In genomic region chr3:97900516-97901490, GRCm38 (mm10) we compare ENCODE assay signal across 7 mouse cellular contexts. TPM values are rescaled to one million over a fixed set of nuclear protein-coding genes. Genes with fewer than 3 reads are reported as not detected.
DNase-seq lines count a peak whose midpoint lies in the region; ATAC-seq lines count a peak whose summit lies in the region.

Sec22b (plus strand) TSS chr3:97901190.

- no peaks in the 10 kb centered on the region for H3K36me3 ChIP-seq in embryonic facial prominence, embryonic 11.5 days (replicated peaks; ENCODE audit: control insufficient read depth, insufficient read depth, low read depth, low read length)
- no peaks in the 10 kb centered on the region for H3K36me3 ChIP-seq in limb, embryonic 10.5 days
- no peaks in the 10 kb centered on the region for H3K36me3 ChIP-seq in midbrain, embryonic 13.5 days

- DNase-seq in adrenal gland, postnatal 14 days: peak; percentile 91
- peak; percentile 92 for DNase-seq in embryonic facial prominence, embryonic 11.5 days (ENCODE audit: low spot score)
- peak; percentile 85 for DNase-seq in kidney, adult 11 months
- DNase-seq in limb, embryonic 10.5 days (ENCODE audit: low spot score): peak; percentile 89
- peak; percentile 75 for DNase-seq in spleen, adult 12 weeks (ENCODE audit: low spot score)

- 0 out of 2 replicates have a peak, but pooled peaks cover 2% of the 10 kb centered on the region for H3K4me1 ChIP-seq in embryonic facial prominence, embryonic 11.5 days (ENCODE audit: control insufficient read depth, insufficient read depth, low read length)
- H3K4me1 ChIP-seq in limb, embryonic 10.5 days: peaks cover 16% of the 10 kb centered on the region
- peaks cover 28% of the 10 kb centered on the region for H3K4me1 ChIP-seq in midbrain, embryonic 13.5 days (replicated peaks)

- H3K27ac ChIP-seq in embryonic facial prominence, embryonic 11.5 days (replicated peaks; ENCODE audit: low read depth, low read length): no peak within 1 kb of the TSS
- H3K27ac ChIP-seq in limb, embryonic 10.5 days: peak within 1 kb of the TSS; percentile 88
- H3K27ac ChIP-seq in midbrain, embryonic 13.5 days: peak within 1 kb of the TSS; percentile 37; the same call in 1 of the 2 replicates

- 4% methylated on average over 41 of the region's 41 CpGs for WGBS in embryonic facial prominence, embryonic 11.5 days
- WGBS in limb, embryonic 10.5 days: 3% methylated on average over 41 of the region's 41 CpGs
- 7% methylated on average over 41 of the region's 41 CpGs for WGBS in midbrain, embryonic 13.5 days

- no peaks in the 10 kb centered on the region for H3K9me3 ChIP-seq in embryonic facial prominence, embryonic 11.5 days (replicated peaks; ENCODE audit: control insufficient read depth, low read length)
- no peaks in the 10 kb centered on the region for H3K9me3 ChIP-seq in limb, embryonic 10.5 days (replicated peaks)
- no peaks in the 10 kb centered on the region for H3K9me3 ChIP-seq in midbrain, embryonic 13.5 days

- peak; percentile 82 for ATAC-seq in embryonic facial prominence, embryonic 11.5 days (replicated peaks; ENCODE audit: insufficient number of reproducible peaks, low FRiP score, low TSS enrichment, low read depth)
- peak; percentile 97 for ATAC-seq in granulocyte monocyte progenitor cell, adult 5-6 weeks (replicated peaks; ENCODE audit: poor library complexity, severe bottlenecking)
- peak; percentile 88 for ATAC-seq in midbrain, embryonic 13.5 days

- no peaks in the 10 kb centered on the region for H3K27me3 ChIP-seq in embryonic facial prominence, embryonic 11.5 days (ENCODE audit: control insufficient read depth, insufficient read depth, low read length)
- H3K27me3 ChIP-seq in limb, embryonic 10.5 days (ENCODE audit: low read depth, poor library complexity, severe bottlenecking): no peaks in the 10 kb centered on the region
- no peaks in the 10 kb centered on the region for H3K27me3 ChIP-seq in midbrain, embryonic 13.5 days

- peak within 1 kb of the TSS; percentile 85 for H3K4me3 ChIP-seq in embryonic facial prominence, embryonic 11.5 days (ENCODE audit: low read depth, low read length)
- H3K4me3 ChIP-seq in limb, embryonic 10.5 days: peak within 1 kb of the TSS; percentile 94
- peak within 1 kb of the TSS; percentile 89 for H3K4me3 ChIP-seq in midbrain, embryonic 13.5 days (replicated peaks)

- peak within 1 kb of the TSS; percentile 85 for H3K9ac ChIP-seq in embryonic facial prominence, embryonic 11.5 days (replicated peaks; ENCODE audit: low read length)
- H3K9ac ChIP-seq in midbrain, embryonic 13.5 days (replicated peaks): peak within 1 kb of the TSS; percentile 93

- peak within 1 kb of the TSS; percentile 44 for H3K4me2 ChIP-seq in embryonic facial prominence, embryonic 11.5 days (ENCODE audit: low read depth, low read length)
- peak within 1 kb of the TSS; percentile 80 for H3K4me2 ChIP-seq in midbrain, embryonic 13.5 days (replicated peaks)

RNA-seq across cellular contexts. Expression of gene Sec22b, which starts in this region (rescaled TPM):
- total RNA-seq in adrenal gland, postnatal 14 days (2021): 95.8 and 101 TPM in 2 replicates
- polyA plus RNA-seq in embryonic facial prominence, embryonic 11.5 days (2014; fragmentation: Nextera tagmentation; extraction: Ambion mirVana): 124 and 139 TPM in 2 replicates
- total RNA-seq in granulocyte monocyte progenitor cell, adult 5-6 weeks (2014; fragmentation: Nextera tagmentation): 71.1 and 89.5 TPM in 2 replicates
- 83.2 and 100 TPM in 2 replicates for total RNA-seq in granulocyte monocyte progenitor cell, adult 5-6 weeks (2017)
- 121 and 139 TPM in 2 replicates for polyA plus RNA-seq in limb, embryonic 10.5 days (2016; fragmentation: Nextera tagmentation; extraction: Ambion mirVana)
- polyA plus RNA-seq in midbrain, embryonic 13.5 days (2015; fragmentation: Nextera tagmentation; extraction: Ambion mirVana): 103 TPM in 2 replicates
